Mouse (Mus musculus): ENCODE measurements around the gene Pdcd6. TPM values are rescaled to one million over a fixed set of nuclear protein-coding genes. Genes with fewer than 3 reads are reported as not detected.

Pdcd6 gene
- total RNA-seq (2021): 10 to 100 TPM; 16.2 to 19.0 TPM
- long read RNA-seq, experiment 1, transcript Pdcd6-201 (6 exons, 1,131 nt): major isoform, 5 of 7 reads
- long read RNA-seq, experiment 1, partial matches to known transcripts: 0 of 7 reads
- long read RNA-seq, experiment 1, other reads (novel, unspliced or antisense): 0 of 7 reads
- long read RNA-seq, experiment 2, transcript Pdcd6-201 (6 exons, 1,131 nt): major isoform, 13 of 16 reads
- long read RNA-seq, experiment 2, partial matches to known transcripts: 0 of 16 reads
- long read RNA-seq, experiment 2, other reads (novel, unspliced or antisense): 0 of 16 reads

GRCm38 (mm10) chr13:74317170-74317849 is at the start of gene Pdcd6:
Gene Pdcd6 (minus strand): TSS chr13:74317580.
- peak; percentile 95 for DNase-seq (ENCODE audit: low spot score)

- DNase-seq (ENCODE audit: low spot score): peak; percentile 89
Observed at GRCm38 (mm10) chr13:74363859-74364235, 46.5 kb upstream of the Pdcd6 start, which contains the start of gene Lrrc14b. Gene Lrrc14b (minus strand): TSS chr13:74364005.

- peak; percentile 42 for DNase-seq (ENCODE audit: low spot score)
Observed at GRCm38 (mm10) chr13:74363176-74363858, 45.9 kb upstream of the Pdcd6 start.

- DNase-seq (ENCODE audit: low spot score): no peak
Observed at GRCm38 (mm10) chr13:74362218-74362617, 44.8 kb upstream of the Pdcd6 start.

GRCm38 (mm10) chr13:74356491-74356890 is 39.1 kb upstream of the Pdcd6 start:
- no peak for DNase-seq (ENCODE audit: low spot score)

- no peak for DNase-seq (ENCODE audit: low spot score)
Observed at GRCm38 (mm10) chr13:74350435-74350906, 33.1 kb upstream of the Pdcd6 start.

- peak; percentile 96 for DNase-seq (ENCODE audit: low spot score)
Observed at GRCm38 (mm10) chr13:74349566-74350434, 32.4 kb upstream of the Pdcd6 start, which contains the start of the genes Sdha and Ccdc127. Gene Sdha (minus strand): TSS chr13:74350280. Gene Ccdc127 (plus strand): TSS chr13:74350309.

GRCm38 (mm10) chr13:74341036-74341435 is 23.7 kb upstream of the Pdcd6 start:
- peak; percentile 35 for DNase-seq (ENCODE audit: low spot score)

- no peak for DNase-seq (ENCODE audit: low spot score)
Observed at GRCm38 (mm10) chr13:74329321-74329720, 11.9 kb upstream of the Pdcd6 start.

GRCm38 (mm10) chr13:74316789-74317169 is 601 bp downstream of the Pdcd6 start:
- DNase-seq (ENCODE audit: low spot score): peak; percentile 4

GRCm38 (mm10) chr13:74316386-74316785 is 994 bp downstream of the Pdcd6 start:
- no peak for DNase-seq (ENCODE audit: low spot score)

GRCm38 (mm10) chr13:74314616-74315015 is 2.8 kb downstream of the Pdcd6 start:
- DNase-seq (ENCODE audit: low spot score): no peak

GRCm38 (mm10) chr13:74305780-74306179 is 11.6 kb downstream of the Pdcd6 start:
- DNase-seq (ENCODE audit: low spot score): no peak

- no peak for DNase-seq (ENCODE audit: low spot score)
Observed at GRCm38 (mm10) chr13:74305380-74305779, 12.0 kb downstream of the Pdcd6 start.

GRCm38 (mm10) chr13:74302050-74303037 is 15.0 kb downstream of the Pdcd6 start:
- no peak for DNase-seq (ENCODE audit: low spot score)

- no peak for DNase-seq (ENCODE audit: low spot score)
Observed at GRCm38 (mm10) chr13:74301607-74301984, 15.8 kb downstream of the Pdcd6 start.

- peak; percentile 63 for DNase-seq (ENCODE audit: low spot score)
Observed at GRCm38 (mm10) chr13:74300925-74301606, 16.3 kb downstream of the Pdcd6 start.

GRCm38 (mm10) chr13:74296376-74296775 is 21.0 kb downstream of the Pdcd6 start:
- no peak for DNase-seq (ENCODE audit: low spot score)

GRCm38 (mm10) chr13:74292167-74292566 is 25.2 kb downstream of the Pdcd6 start, which contains the start of gene Ahrr:
Gene Ahrr (minus strand): TSS chr13:74292331.
- peak; percentile 3 for DNase-seq (ENCODE audit: low spot score)
